Mouse (Mus musculus): Measurements from ENCODE around the gene Cbl. TPM values are rescaled to one million over a fixed set of nuclear protein-coding genes. Genes with fewer than 3 reads are reported as not detected.
"Not testable (repeated sequence)": the region's sequence is repeated elsewhere in the genome, so short reads cannot be mapped to it uniquely, and the experiment has no call there.

Cbl gene
- polyA plus RNA-seq, 1 experiment from 2014 or later = 5.1 TPM

DNA sequence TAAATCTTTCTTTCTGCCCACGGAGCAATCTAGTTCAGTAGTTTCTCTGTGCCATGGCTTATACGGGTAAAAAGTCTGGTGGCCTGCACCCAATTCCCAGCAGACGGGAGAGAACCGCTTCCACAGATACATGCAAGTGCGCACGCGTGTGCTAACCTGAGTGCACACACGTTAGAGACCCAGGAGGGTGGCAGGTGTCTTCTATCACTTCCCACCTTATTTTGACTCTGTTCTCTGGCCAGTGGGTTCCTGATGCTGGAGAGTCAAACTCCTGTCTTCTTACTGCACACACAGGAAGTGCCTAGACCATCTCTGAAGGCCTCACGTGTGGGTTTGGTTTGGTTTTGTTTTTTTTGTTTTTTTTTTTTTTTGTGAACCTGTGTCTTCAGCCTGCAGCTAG, 118.2 kb downstream of the Cbl start:
- no peaks in the 10 kb centered on the region for H3K9me3 ChIP-seq (replicated peaks)

DNA sequence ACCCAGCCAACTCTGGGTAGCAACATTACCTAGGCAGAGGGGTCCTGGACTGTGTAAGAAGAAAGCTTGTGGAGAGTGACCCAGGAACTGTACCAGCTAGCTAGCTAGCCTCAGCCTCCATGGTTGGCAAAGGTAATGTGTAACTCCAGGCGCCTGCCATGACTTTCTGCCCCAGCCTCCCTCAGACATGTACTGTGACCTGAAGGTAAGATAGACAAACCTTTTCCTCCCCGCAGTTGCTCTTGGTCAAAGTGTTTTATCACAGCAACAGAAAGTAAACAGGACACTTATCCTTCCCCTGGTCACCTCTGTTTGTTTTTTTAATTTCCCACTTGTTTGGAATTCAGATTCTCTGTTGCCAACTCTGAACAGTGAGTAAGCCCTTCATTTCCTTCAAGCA, 119.4 kb downstream of the Cbl start:
- Histone ChIP-seq H3K27ac (replicated peaks) (peak overlapping the region; percentile 55; the same call in 1 of the 2 replicates), H3K9ac (no peak overlapping the region)
- 62% methylated on average over 2 of the region's 2 CpGs for WGBS (ENCODE audit: insufficient replicate concordance)

More for the DNA sequence above, 118.2 kb downstream of the Cbl start:
- Histone ChIP-seq H3K4me3 (replicated peaks) (no peak overlapping the region), H3K27me3 (no peaks in the 10 kb centered on the region), H3K9ac (no peak overlapping the region), H3K4me2 (no peak overlapping the region), H3K4me1 (replicated peaks) (peaks cover 20% of the 10 kb centered on the region), H3K27ac (replicated peaks) (no peak overlapping the region), H3K36me3 (replicated peaks) (peaks cover under 1% of the 10 kb centered on the region; the same call in 1 of the 2 replicates)
- no peak for ATAC-seq (ENCODE audit: insufficient read depth)
- WGBS (ENCODE audit: insufficient replicate concordance) = 77% methylated on average over 9 of the region's 9 CpGs

DNA sequence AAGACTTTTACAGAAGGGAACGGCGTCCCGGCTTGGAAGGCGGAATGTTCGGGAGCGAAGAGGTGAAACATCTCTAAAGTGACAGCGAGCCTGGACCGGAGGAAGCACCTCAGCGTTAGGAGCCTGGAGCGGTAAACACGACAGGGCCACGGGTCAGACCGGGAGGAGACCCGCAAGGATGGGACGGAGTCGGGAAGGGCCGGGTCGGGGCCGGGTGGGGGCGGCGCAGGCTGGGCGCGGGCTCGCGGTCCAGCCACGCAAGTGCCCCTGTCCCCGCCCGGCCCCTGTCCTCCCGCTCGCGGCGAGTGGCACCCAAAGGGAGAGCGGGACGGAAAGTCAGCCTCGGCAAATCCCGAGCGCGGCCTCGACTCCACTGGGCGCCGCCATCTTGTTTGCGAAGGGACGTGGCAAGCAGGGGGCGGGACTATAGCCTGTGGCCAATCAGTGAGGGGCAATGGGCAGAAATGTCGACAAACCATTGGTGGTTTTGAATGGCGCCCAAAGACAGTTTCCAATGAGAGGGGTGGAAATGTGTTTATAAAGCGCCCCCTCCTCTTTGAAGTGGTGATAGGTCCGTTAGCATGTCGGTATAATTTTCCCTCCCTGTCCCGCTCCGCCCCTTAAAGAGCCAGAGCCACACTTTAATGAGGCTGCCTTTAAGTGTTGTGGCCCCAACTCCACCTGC, 120.6 kb downstream of the Cbl start, which contains the start of the genes Gm49380 and Rnf26:
Gene Gm49380 (minus strand): TSS at position 396 of the 685 bp plus-strand sequence.
Gene Rnf26 (minus strand): TSS at position 413 of the 685 bp plus-strand sequence.
- H3K4me2 ChIP-seq = peak within 1 kb of the TSS; percentile 70
- H3K4me3 ChIP-seq (replicated peaks) = peak within 1 kb of the TSS; percentile 74
- peak; percentile 92 for ATAC-seq (ENCODE audit: insufficient read depth)
- H3K27ac ChIP-seq (replicated peaks) = peak within 1 kb of the TSS; percentile 81
- H3K9me3 ChIP-seq (replicated peaks) = no peaks in the 10 kb centered on the region
- H3K36me3 ChIP-seq (replicated peaks) = peaks cover 23% of the 10 kb centered on the region
- WGBS (ENCODE audit: insufficient replicate concordance) = 1% methylated on average over 51 of the region's 51 CpGs
- H3K27me3 ChIP-seq = no peaks in the 10 kb centered on the region
- H3K9ac ChIP-seq = peak within 1 kb of the TSS; percentile 90
- peaks cover 43% of the 10 kb centered on the region for H3K4me1 ChIP-seq (replicated peaks)

More for the DNA sequence above, 119.4 kb downstream of the Cbl start:
- H3K4me2 ChIP-seq = peak overlapping the region; percentile 70; the same call in 1 of the 2 replicates
- H3K4me1 ChIP-seq (replicated peaks) = peaks cover 31% of the 10 kb centered on the region
- H3K36me3 ChIP-seq (replicated peaks) = peaks cover 12% of the 10 kb centered on the region
- no peaks in the 10 kb centered on the region for H3K9me3 ChIP-seq (replicated peaks)
- no peaks in the 10 kb centered on the region for H3K27me3 ChIP-seq
- H3K4me3 ChIP-seq (replicated peaks) = no peak overlapping the region
- ATAC-seq (ENCODE audit: insufficient read depth) = no peak

DNA sequence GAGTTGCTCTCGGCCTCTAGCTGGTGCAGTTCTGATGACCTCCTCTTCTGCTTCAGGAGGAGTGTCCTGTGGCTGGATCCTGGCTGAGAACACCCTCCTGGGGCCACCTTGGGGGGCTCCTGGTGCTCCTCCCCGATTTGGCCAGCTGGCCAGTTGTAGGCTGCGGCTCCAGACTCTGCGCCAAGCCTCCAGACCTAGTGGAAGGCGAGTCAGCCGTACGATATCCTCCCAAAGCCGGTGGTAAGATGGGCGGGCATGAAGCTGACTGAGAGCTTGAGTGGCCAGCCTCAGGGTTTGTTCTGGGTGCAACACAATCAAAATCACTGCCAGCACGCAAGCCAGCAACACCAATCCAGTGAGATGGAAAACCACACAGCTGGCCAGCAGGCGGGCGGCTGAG, 121.9 kb downstream of the Cbl start:
- Histone ChIP-seq H3K4me3 (replicated peaks) (peak overlapping the region; percentile 74), H3K36me3 (replicated peaks) (peaks cover 35% of the 10 kb centered on the region), H3K4me1 (replicated peaks) (peaks cover 55% of the 10 kb centered on the region), H3K4me2 (peak overlapping the region; percentile 69)
- not testable (repeated sequence) for H3K9me3 ChIP-seq (replicated peaks); ATAC-seq (ENCODE audit: insufficient read depth); H3K27ac ChIP-seq (replicated peaks); H3K9ac ChIP-seq; H3K27me3 ChIP-seq
- 77% methylated on average over 10 of the region's 12 CpGs for WGBS (ENCODE audit: insufficient replicate concordance)

DNA sequence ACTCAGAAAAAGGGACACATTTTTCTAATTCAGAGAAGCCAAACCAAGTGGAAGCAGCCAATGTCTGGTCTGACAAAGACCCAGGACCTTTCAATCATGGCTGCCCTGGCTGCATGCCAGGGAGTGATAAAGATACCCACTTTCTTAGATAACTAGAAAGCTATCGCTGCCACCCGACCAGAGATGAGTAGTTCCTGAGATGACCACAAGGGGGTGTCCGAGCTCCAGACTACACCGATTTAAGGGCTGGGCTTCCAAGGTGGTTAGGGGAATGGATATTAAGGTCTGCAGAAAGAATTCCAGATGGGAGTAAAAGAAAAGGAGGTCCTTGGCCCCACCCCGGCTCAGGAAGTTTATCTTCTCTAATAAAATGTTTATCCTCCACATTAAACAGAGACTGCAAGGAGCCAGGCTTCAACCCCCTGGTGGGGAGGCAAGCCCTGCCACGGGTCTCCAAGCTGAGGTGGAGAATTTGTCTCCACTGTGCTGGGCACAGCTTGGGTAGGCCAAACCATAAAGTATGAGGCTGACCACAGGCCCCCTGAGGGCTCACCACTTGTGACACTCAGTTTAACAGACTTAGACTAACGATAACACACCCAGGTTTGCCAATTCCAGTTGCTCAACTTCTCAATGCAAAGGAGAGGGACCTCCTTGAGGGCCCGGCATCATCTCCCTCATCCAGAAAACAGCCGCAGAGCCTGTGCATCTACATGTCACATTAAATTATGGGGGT, 124.3 kb downstream of the Cbl start:
- peak overlapping the region; percentile 24 for H3K4me3 ChIP-seq (replicated peaks)
- H3K27ac ChIP-seq (replicated peaks) = no peak overlapping the region
- H3K9ac ChIP-seq = no peak overlapping the region
- H3K9me3 ChIP-seq (replicated peaks) = no peaks in the 10 kb centered on the region
- WGBS (ENCODE audit: insufficient replicate concordance) = 33% methylated on average over 9 of the region's 9 CpGs
- peak overlapping the region; percentile 58 for H3K4me2 ChIP-seq
- H3K27me3 ChIP-seq = no peaks in the 10 kb centered on the region
- H3K36me3 ChIP-seq (replicated peaks) = peaks cover 51% of the 10 kb centered on the region
- ATAC-seq (ENCODE audit: insufficient read depth) = no peak
- H3K4me1 ChIP-seq (replicated peaks) = peaks cover 62% of the 10 kb centered on the region

DNA sequence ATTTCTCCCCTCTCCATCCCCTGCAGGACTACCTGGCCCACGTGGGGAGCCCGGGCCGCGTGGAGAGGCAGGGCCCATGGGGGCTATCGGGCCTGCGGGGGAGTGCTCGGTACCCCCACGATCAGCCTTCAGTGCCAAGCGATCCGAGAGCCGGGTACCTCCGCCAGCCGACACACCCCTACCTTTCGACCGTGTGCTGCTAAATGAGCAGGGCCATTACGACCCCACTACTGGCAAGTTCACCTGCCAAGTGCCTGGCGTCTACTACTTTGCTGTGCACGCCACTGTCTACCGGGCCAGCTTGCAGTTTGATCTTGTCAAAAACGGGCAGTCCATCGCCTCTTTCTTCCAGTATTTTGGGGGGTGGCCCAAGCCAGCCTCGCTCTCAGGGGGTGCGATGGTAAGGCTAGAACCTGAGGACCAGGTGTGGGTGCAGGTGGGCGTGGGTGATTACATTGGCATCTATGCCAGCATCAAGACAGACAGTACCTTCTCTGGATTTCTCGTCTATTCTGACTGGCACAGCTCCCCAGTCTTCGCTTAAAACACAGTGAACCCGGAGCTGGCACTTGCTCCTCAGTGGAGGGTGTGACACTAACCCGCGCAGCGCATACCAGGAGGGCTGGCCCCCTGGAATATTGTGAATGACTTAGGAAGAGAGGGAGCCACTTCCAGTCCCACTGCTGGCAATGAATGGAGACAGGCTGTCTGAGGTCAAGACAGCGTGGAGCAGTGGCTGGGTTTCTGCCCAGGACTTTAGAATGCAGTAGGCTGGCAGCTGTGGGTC, 125.4 kb downstream of the Cbl start:
- Histone ChIP-seq H3K27me3 (no peaks in the 10 kb centered on the region), H3K4me1 (replicated peaks) (peaks cover 52% of the 10 kb centered on the region), H3K4me2 (peak overlapping the region; percentile 58; the same call in 1 of the 2 replicates), H3K27ac (replicated peaks) (no peak overlapping the region), H3K9me3 (replicated peaks) (no peaks in the 10 kb centered on the region), H3K36me3 (replicated peaks) (peaks cover 54% of the 10 kb centered on the region), H3K4me3 (replicated peaks) (no peak overlapping the region), H3K9ac (no peak overlapping the region)
- WGBS (ENCODE audit: insufficient replicate concordance) = 85% methylated on average over 31 of the region's 31 CpGs
- no peak for ATAC-seq (ENCODE audit: insufficient read depth)

DNA sequence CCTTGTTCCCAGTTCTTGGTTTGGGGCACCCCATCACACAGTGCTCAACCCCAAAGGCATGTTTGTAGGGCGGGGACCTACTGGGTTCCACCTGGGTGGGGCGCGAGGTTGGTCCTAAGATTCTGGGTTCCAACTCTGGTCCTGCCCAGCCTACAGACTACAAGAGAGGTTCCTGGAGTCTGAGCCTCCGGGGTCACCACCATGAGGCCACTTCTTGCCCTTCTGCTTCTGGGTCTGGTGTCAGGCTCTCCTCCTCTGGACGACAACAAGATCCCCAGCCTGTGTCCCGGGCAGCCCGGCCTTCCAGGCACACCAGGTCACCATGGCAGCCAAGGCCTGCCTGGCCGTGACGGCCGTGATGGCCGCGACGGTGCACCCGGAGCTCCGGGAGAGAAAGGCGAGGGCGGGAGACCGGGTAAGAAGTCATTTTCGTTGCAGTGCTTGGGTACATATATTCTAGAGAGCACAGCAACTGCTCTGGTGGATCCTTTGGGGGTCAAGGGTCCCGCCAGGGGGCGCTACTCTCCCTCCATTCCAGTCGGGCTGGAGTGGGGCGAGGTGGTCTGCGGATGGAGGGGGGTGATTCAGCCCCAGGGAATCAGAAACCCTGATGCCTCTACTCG, 126.2 kb downstream of the Cbl start:
- WGBS (ENCODE audit: insufficient replicate concordance) = 69% methylated on average over 25 of the region's 25 CpGs
- Histone ChIP-seq H3K4me2 (no peak overlapping the region), H3K4me1 (replicated peaks) (peaks cover 52% of the 10 kb centered on the region), H3K27ac (replicated peaks) (no peak overlapping the region; the same call in 1 of the 2 replicates), H3K27me3 (no peaks in the 10 kb centered on the region), H3K36me3 (replicated peaks) (peaks cover 54% of the 10 kb centered on the region), H3K9ac (no peak overlapping the region), H3K4me3 (replicated peaks) (no peak overlapping the region), H3K9me3 (replicated peaks) (no peaks in the 10 kb centered on the region)
- no peak for ATAC-seq (ENCODE audit: insufficient read depth)

DNA sequence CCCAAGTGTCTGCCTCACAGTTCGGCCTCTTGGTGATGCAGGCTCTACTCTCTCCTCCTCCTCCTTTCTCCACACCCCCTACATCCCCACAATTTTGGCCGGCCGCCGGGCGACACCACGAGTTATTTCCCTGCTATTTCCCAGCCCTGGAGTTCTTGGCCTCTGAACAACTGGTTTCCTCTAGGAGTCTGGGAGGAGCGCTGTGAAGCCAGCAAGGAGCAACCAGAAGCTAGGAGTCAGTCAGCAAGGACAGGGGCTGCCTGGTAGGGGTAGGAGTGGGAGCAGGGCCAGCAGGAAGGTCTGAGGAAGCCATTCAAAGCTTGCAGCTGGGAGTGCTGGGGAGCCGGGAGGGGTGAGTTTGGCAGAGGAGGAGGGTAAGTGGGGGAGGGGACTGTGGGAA, 126.7 kb downstream of the Cbl start, which contains the start of gene C1qtnf5:
Gene C1qtnf5 (plus strand): TSS at position 136 of the 400 bp plus-strand sequence.
- no peak within 1 kb of the TSS for H3K9ac ChIP-seq
- no peaks in the 10 kb centered on the region for H3K9me3 ChIP-seq (replicated peaks)
- WGBS (ENCODE audit: insufficient replicate concordance) = 74% methylated on average over 8 of the region's 8 CpGs
- H3K36me3 ChIP-seq (replicated peaks) = peaks cover 54% of the 10 kb centered on the region
- no peak for ATAC-seq (ENCODE audit: insufficient read depth)
- H3K4me1 ChIP-seq (replicated peaks) = peaks cover 52% of the 10 kb centered on the region
- no peaks in the 10 kb centered on the region for H3K27me3 ChIP-seq
- H3K4me2 ChIP-seq = no peak within 1 kb of the TSS
- H3K27ac ChIP-seq (replicated peaks) = no peak within 1 kb of the TSS; the same call in 1 of the 2 replicates
- H3K4me3 ChIP-seq (replicated peaks) = no peak within 1 kb of the TSS

DNA sequence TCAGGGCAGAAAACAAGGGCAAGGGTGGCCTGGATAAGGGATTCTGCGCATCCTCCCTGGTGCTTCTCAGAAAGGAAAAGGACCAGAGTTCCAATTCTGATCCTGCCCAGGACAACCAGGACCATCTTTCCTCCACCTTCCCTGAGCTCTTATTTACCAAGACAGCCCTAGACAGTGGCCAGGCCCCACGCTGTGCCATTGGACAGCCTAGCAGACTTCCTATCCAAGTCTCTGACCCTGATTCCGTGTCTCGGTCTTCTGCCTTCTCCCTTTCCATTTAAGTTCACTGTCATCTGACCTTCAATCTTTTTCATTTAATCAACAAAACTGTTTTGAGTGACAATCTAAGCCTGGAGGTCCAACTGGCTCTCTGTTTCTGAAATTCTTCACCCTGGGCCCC, 127.3 kb downstream of the Cbl start:
- H3K4me2 ChIP-seq = no peak overlapping the region
- WGBS (ENCODE audit: insufficient replicate concordance) = 75% methylated on average over 4 of the region's 4 CpGs
- ATAC-seq (ENCODE audit: insufficient read depth) = no peak

DNA sequence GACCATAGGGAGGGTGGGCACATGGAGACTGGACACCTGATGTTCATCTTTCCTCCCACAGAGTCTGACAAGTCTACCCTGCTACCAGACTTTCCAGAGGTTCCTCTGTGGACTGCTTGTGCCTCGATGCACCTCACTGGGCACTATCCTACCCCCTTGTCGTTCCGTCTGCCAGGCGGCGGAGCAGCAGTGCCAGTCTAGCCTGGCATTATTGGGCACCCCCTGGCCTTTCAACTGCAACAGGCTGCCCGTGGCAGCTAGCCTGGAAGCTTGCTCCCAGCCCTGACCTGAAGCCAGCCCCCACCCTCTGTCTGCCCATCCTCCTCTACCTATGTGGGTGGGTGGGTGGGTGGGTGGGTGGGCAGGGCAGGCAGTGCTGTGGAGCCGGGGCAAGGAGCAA, 127.7 kb downstream of the Cbl start:
- peaks cover 54% of the 10 kb centered on the region for H3K36me3 ChIP-seq (replicated peaks)
- no peaks in the 10 kb centered on the region for H3K9me3 ChIP-seq (replicated peaks)
- H3K4me2 ChIP-seq = no peak overlapping the region
- H3K4me1 ChIP-seq (replicated peaks) = peaks cover 49% of the 10 kb centered on the region
- H3K9ac ChIP-seq = no peak overlapping the region
- WGBS (ENCODE audit: insufficient replicate concordance) = 91% methylated on average over 7 of the region's 7 CpGs
- no peak overlapping the region for H3K4me3 ChIP-seq (replicated peaks)
- no peak for ATAC-seq (ENCODE audit: insufficient read depth)
- H3K27me3 ChIP-seq = no peaks in the 10 kb centered on the region
- H3K27ac ChIP-seq (replicated peaks) = no peak overlapping the region

More for the DNA sequence above, 127.3 kb downstream of the Cbl start:
- peaks cover 49% of the 10 kb centered on the region for H3K4me1 ChIP-seq (replicated peaks)
- no peaks in the 10 kb centered on the region for H3K27me3 ChIP-seq
- H3K9ac ChIP-seq = no peak overlapping the region
- H3K27ac ChIP-seq (replicated peaks) = no peak overlapping the region
- no peak overlapping the region for H3K4me3 ChIP-seq (replicated peaks)
- H3K9me3 ChIP-seq (replicated peaks) = no peaks in the 10 kb centered on the region
- peaks cover 54% of the 10 kb centered on the region for H3K36me3 ChIP-seq (replicated peaks)

All from liver, embryonic 15.5 days (tissue).